Mouse (Mus musculus) heart, adult 9 months (tissue): Measurements from ENCODE around the gene Hrasls5.

Source experiments
- DNase-seq, 2 experiments: peaks; one replicate each; pipeline ENCODE4 v3.0.0; 2022; ENCODE audit warnings: low spot score in 2 of 2

Gene Hrasls5

DNA sequence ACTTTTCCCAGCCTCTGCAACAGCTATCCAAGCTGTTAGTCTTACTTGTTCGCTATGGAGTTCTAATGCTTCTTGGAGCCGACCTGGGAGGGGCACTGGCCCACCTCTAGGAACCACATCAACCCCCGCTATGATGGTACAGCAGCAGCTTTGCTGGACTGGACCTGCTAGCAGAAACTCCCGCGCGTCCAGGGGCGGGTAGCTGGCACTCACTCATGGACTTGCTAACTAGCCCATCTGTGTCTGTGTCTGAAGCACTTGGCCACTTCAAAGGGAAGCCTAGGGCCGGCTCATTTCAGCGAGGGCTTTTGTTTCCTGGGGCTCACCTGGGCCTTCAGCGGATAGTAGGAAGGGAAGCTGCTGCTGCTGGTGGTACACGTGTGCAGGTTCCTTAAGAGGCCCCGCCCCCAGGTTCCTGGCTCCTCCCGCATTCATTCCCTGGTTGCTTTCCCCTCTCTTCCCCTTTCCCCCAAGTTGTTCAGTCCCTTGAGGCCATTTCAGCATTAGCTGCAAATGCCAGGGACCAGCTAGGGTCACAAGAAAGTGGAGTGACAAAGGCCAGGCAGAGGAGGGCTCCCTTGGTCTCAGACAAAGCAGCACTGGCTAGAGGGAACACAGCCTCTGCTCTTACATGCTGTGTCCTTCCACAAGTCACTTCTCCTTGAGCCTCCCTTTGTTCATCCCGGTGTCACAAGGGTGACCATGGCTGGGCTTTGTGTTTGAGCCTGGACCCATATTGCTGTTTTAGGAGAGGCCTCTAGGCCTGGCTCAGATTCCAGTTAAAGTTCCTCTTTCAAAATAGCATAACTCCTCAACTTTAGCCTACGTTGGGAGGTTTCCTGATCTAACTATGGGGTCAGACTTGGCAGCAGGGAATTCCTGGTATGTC lies 5.3 kb upstream of the Hrasls5 start, which contains the start of gene Lgals12:
Lgals12 (minus strand) TSS at position 393 of the 889 bp plus-strand sequence.
- DNase-seq: no peak

DNA sequence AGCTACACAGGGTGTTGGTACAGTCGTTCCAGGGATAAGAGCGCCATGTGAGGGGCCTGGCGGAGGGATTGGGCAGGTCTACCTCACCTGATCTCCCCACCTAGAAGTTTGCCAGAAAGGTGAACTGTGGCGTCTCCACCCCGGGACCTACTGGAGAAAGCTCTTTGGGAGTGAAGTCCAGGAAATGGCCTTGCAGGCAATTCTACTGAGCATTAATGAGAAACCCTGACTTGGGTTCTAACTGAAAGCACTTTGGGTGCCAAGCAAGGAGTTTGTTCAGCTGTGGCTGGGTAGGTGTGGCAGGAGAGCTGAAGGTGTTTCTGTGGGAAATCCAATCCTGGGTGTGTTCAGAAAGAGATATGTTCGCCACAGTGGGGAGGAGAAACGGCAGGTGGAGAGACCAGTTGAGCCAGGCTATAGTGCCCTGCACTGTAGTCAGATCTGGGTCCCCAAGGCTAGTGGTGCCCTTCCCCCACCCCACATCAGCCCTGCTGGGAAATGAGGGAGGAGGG lies 4.6 kb upstream of the Hrasls5 start:
- DNase-seq: no peak

DNA sequence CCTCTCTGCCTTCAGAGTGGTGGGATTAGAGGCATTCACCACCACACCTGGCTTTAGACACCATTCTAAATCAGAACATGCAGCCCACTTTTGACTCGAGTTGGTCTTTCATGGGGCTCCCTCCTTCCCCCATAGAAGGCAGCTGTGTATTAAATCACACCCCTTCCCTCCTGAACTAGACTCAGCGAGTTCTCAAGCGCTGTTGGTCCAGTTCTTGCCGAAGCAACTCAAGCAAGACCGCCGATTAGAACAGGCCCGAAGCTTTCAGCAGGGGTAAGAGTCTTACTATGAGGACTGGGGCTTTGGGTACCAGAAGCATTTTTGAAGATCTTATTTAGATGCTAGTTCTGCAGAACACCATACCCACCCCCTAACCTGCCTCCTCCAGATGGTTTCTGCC lies 810 bp downstream of the Hrasls5 start:
- no peak for DNase-seq

DNA sequence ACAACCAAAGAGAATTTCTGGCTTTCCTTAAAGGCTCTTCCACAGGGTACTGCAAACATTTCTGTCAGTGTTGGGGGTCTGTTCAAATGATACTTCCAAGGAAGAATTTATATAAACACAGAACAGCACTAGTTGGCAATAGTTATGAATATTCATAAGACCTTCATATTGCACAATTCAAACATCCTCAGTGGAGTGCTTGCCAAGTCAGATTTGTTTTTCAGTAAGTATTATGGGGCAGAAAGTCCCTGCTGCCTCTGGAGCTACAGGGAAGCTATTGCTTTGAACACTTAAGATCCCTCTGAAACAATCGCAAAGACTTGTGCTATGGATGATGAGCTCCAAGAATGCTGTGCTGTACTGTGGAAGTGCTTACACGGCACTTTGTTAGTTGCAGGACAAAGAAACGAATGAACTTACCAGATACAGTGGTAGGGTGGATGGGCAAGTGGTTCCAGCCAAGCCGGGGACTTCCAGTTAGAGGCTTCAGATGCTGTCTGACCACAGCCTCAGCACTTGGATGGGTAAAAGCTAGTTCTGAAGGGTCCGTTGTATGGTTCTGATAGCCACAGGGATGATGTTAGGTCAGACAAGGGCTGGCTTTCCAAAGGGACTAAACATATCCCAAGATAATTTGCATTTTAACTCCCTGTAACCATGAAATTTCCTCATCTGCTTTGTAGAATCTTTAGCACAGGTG lies 4.0 kb downstream of the Hrasls5 start:
- no peak for DNase-seq

DNA sequence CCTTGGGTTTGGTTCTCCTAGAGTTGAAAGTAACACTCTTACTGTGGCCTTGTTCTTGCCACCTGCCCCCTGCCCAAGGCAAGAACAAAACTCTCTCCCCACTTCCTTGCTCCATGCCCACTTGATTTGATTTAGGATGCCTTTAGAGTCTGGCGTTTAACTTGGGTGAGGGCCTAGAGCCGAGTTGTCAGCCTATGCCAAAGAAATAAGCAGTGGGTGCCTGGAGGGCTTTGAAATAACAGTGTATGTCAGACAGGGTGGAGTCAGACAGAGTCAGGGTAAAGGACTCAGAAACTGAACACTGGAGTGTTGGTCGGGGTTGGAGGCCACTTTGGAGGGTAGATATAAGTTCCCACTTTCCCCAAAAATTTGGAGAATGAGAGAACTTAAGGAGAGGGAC lies 4.7 kb downstream of the Hrasls5 start:
- DNase-seq: no peak

DNA sequence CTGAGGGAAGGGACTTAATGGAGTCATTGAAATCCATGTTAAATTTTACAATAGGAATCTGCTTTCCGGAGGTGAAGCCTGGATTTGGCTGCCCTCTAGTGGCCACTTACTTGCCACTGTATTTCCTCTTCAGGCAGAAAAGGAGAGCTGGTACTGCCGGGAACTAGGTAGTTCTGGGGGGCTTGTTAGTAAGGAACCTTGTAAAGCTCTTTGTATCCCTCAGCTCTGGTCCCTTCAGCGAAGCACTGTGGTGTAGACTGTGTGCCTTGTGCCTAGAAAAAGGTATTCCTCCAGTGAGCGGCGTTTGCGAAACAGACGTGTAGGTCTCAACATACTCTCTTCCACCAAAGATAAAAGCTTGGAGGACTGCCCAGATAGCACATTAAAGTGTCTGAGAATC lies 5.4 kb downstream of the Hrasls5 start:
- DNase-seq: peak in 1 of 2 experiments; percentile 39

DNA sequence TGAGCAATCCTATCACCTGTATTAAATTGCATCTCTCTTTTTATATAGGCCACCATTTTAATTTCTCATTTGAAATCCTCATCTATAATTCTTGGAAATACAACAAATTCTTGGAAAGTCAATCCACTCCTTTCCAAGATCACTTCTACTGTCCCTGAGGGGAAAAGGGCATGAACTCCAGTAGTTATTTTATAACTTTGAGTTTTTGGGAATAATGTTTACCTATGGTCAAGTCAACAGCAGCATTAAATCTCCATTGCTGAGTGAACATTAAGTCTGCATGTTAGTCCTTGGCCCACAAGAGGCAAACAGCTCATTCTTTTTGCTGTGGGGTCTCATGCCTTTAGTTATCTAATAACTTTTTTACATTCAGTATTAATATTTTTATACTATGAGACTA lies 20.7 kb downstream of the Hrasls5 start:
- DNase-seq: no peak

DNA sequence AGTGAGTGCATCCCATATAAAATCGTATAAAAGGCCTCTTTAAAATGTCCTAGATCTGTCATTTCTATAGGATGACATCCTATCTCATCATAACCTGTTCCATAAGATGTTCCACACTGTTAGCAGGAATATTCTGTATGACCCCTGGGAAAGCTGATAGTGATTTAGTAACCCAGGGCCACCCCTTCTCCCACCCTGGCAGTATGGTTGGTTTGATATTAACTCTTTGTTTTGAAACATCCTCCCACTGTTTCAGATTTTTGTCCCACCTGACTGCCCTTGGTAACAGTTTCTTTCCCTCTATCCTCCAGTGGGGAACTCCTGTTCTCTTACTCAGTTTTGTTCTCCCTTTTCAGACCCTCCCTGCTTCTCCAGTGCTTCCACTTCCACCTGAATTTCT lies 21.4 kb downstream of the Hrasls5 start:
- DNase-seq: no peak

DNA sequence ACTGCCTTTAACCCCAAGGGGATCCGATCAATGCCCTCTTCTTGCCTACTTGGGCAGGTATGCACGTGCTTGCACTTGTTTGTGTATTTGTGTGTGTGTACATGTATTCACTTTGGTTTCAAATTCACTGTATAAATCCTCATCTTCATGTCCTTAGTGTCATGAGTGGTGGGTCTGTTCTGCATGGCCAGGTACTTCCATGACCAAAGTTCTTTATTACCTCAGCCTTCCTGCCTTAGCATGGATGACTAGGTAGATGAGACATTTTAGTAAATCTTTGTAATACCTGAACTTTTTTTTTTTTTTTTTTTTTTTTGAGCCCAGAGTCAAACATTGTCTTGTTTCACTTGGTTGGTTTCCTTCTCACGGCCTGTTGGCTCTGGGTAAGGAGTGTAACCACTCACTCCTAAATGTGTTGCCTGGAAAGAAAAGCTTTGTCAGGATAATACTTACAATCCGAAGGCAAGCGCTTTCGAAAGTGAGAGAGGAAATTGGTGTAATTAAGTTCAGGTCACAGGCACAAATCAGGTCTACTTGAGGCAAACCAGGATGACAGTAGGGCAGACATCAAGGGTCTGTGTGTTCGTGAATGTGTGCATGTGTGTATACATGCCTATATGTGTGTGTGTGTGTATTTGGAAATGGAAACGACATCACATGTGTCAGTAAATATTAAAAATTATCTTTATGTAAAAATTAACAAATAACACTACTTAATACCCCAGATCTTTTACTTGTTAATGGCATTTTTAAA lies 36.7 kb downstream of the Hrasls5 start:
- DNase-seq: no peak

DNA sequence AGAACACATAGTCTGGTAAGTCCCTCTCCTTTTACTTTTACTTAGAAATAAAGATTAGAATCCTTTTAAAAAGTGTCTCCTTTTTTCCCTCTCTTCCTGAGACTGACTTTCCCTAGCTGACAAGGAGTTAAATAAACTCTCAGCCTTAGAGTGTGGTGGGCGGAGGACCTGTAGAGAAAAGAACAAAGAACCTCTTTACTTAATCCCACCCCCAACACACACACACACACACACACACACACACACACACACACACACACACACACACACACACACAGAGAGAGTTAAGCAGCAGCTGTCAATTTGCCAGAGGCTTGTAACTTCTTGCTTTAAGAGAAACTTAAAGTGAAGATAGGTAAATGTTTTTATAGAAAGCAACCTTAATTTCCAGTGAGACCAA lies 59.7 kb downstream of the Hrasls5 start:
- DNase-seq: no peak

DNA sequence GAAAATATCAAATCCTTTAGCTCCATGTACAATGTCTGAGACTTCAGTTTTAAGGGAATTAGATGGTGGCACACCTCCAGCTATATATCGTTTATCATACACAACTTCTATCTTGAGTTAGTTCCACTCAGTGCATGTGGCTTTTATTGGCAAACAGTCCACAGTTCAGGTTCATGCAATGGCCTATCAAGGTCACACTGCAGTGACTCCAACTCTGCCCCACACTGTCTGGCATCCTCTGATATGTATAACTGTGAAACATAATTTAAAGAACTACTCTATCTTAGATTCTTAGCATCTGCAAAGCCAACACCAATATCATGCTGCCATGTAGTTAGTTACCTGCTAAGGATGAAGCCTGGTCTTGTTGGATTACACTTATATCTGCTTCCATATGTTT lies 75.6 kb downstream of the Hrasls5 start:
- DNase-seq: no peak
